Mouse (Mus musculus) CD4-positive helper T cell, adult 2 months (primary cell): ENCODE results near the gene Cckar.

Experiments used
- DNase-seq: peaks from one replicate; pipeline ENCODE4 v3.0.0-alpha.2; 2012; ENCODE audit warnings: low read depth, missing footprints, low spot score

Gene Cckar

GRCm38 (mm10) chr5:53672352-53672751 is 35.2 kb downstream of the Cckar start:
- DNase-seq: peak; percentile 62

- DNase-seq: no peak
These were observed 36.0 kb downstream of the Cckar start for GRCm38 (mm10) chr5:53671507-53671906.

DNA sequence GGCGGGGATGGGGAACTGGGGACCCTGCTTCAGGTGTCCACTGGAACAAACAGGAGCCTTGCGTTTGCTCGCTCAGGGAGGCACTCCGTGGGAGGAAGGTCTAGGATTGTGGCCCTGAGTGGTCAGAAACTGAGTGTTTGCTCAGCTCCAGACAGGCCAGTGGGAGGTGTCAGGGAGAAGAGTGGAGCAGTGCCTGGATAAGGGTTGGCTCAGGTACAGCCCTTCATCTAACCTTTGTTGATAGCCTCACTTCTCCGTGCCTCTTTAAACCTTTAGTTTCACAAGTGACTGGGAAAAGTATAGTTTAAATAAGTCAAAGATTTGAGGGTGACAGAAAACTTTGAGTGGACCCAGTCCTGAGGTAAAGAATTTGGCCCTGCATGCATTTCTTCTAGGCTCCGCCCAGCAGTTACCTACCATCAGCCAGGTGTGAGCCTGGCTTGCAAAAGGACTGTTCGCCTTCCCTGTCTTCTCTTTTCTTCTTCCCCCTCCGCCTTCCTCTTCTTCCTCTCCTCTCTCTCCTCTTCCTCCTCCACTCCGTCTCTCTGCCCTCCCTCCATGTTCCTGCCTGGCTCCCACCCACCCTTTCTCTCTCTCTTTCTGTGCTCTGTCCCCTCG is 37.1 kb downstream of the Cckar start:
- DNase-seq: no peak

DNA sequence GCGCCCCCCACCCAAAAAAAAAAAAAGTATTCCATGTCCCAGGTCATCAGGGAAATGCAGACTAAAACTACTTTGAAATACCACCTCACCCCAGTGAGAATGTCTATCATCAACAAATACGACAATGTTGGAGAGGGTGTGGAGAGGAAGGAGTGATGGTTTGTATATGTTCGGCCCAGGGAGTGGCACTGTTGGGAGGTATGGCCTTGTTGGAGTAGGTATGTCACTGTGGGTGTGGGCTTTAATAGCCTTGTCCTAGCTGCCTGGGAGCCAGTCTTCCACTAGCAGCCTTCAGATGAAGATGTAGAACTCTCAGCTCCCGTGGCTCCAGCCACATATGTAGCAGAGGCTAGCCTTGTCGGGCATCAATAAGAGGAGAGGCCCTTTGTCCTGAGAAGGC is 39.5 kb downstream of the Cckar start:
- DNase-seq: no peak

- no peak for DNase-seq
These were observed 43.8 kb downstream of the Cckar start for GRCm38 (mm10) chr5:53663665-53664064.

DNA sequence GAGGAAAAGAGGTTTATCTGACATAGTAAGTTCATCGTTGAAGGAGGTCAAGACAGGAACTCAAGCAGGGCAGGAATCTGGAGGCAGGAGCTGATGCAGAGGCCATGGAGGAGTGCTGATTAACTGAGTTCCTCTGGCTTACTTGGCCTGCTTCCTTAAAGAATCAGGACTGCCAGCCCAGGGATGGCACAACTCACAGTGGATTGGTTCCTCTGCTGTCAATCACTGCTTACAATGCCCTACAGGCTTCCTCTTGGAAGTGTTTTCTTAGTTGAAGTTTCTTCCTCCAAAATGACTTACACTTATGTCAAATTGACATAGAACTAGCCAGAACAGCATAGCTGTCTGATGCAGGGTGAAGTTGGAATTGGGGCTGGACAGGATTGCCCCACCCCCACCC is 45.1 kb downstream of the Cckar start:
- DNase-seq: no peak

- no peak for DNase-seq
These were observed 46.0 kb downstream of the Cckar start for GRCm38 (mm10) chr5:53661508-53661907.

- no peak for DNase-seq
These were observed 49.6 kb downstream of the Cckar start for GRCm38 (mm10) chr5:53657925-53658324.

DNA sequence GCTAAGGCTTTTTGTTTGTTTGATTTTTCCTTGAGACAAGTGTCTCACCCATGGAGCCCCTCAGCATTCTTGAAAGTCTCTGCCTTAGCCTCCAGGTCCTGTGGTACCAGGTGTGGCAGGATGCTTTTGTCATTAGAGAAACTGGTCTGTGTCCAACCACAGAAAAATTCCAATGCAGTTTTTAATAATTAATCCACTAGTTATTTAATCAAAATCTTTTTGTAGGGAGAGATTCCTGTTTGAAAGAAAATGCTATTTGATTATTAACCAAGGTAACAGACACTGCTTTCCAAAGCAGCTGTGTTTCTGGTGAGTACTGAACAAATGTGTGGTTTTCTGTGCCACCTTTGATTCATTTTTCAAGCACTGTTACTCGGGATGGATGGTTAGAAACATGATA is 50.9 kb downstream of the Cckar start:
- no peak for DNase-seq
